Mouse (Mus musculus): Measurements from ENCODE around the gene A830005F24Rik. TPM values are rescaled to one million over a fixed set of nuclear protein-coding genes. Genes with fewer than 3 reads are reported as not detected.

The A830005F24Rik gene
- polyA plus RNA-seq, 1 experiment from 2014 or later, result 0.64 TPM

- H3K27me3 ChIP-seq (ENCODE audit: insufficient read depth, low read length), result no peaks in the 10 kb centered on the region
- H3K27ac ChIP-seq, result no peak overlapping the region
- no peaks in the 10 kb centered on the region for H3K9me3 ChIP-seq (replicated peaks; ENCODE audit: low read length)
- DNase-seq (ENCODE audit: low spot score), result no peak
- no peak overlapping the region for H3K9ac ChIP-seq (ENCODE audit: low read depth, low read length)
- WGBS, result 85% methylated on average over 5 of the region's 5 CpGs
- H3K36me3 ChIP-seq (ENCODE audit: insufficient read depth, low read length), result no peaks in the 10 kb centered on the region
- no peak overlapping the region for H3K4me3 ChIP-seq (replicated peaks; ENCODE audit: low read depth, low read length)
- no peak for TF ChIP-seq CTCF (IDR thresholded peaks at IDR 0.05; ENCODE audit: low read depth)
- no peak for ATAC-seq (replicated peaks; ENCODE audit: low FRiP score, low read depth)
- 0 out of 2 replicates have a peak, but pooled peaks cover 3% of the 10 kb centered on the region for H3K4me1 ChIP-seq (replicated peaks; ENCODE audit: insufficient read depth, low read length)
- H3K4me2 ChIP-seq (ENCODE audit: low read length), result no peak overlapping the region
Measured at GRCm38 (mm10) chr13:48548296-48548695, 34.9 kb downstream of the A830005F24Rik start.

- H3K27ac ChIP-seq, result peak overlapping the region; percentile 88
- 0 out of 2 replicates have a peak overlapping the region, but pooled peaks have one; percentile 13 for H3K4me3 ChIP-seq (replicated peaks; ENCODE audit: low read depth, low read length)
- no peaks in the 10 kb centered on the region for H3K36me3 ChIP-seq (ENCODE audit: insufficient read depth, low read length)
- H3K4me2 ChIP-seq (ENCODE audit: low read length), result peak overlapping the region; percentile 46
- peak overlapping the region; percentile 42; the same call in 1 of the 2 replicates for H3K9ac ChIP-seq (ENCODE audit: low read depth, low read length)
- TF ChIP-seq CTCF (IDR thresholded peaks at IDR 0.05; ENCODE audit: low read depth), result no peak
- WGBS, result 38% methylated on average over 21 of the region's 21 CpGs
- H3K9me3 ChIP-seq (replicated peaks; ENCODE audit: low read length), result no peaks in the 10 kb centered on the region
- ATAC-seq (replicated peaks; ENCODE audit: low FRiP score, low read depth), result peak; percentile 63
- H3K4me1 ChIP-seq (replicated peaks; ENCODE audit: insufficient read depth, low read length), result 0 out of 2 replicates have a peak, but pooled peaks cover 3% of the 10 kb centered on the region
- DNase-seq (ENCODE audit: low spot score), result peak; percentile 86
- no peaks in the 10 kb centered on the region for H3K27me3 ChIP-seq (ENCODE audit: insufficient read depth, low read length)
Measured at GRCm38 (mm10) chr13:48552181-48553090, 39.1 kb downstream of the A830005F24Rik start.

- ATAC-seq (replicated peaks; ENCODE audit: low FRiP score, low read depth) (no peak), DNase-seq (ENCODE audit: low spot score) (no peak)
- Histone ChIP-seq H3K9me3 (replicated peaks; ENCODE audit: low read length) (no peaks in the 10 kb centered on the region), H3K36me3 (ENCODE audit: insufficient read depth, low read length) (no peaks in the 10 kb centered on the region), H3K27me3 (ENCODE audit: insufficient read depth, low read length) (no peaks in the 10 kb centered on the region), H3K4me1 (replicated peaks; ENCODE audit: insufficient read depth, low read length) (0 out of 2 replicates have a peak, but pooled peaks cover 3% of the 10 kb centered on the region), H3K4me2 (ENCODE audit: low read length) (no peak overlapping the region), H3K27ac (no peak overlapping the region), H3K9ac (ENCODE audit: low read depth, low read length) (no peak overlapping the region), H3K4me3 (replicated peaks; ENCODE audit: low read depth, low read length) (no peak overlapping the region)
- 58% methylated on average over 5 of the region's 5 CpGs for WGBS
- no peak for TF ChIP-seq CTCF (IDR thresholded peaks at IDR 0.05; ENCODE audit: low read depth)
Measured at GRCm38 (mm10) chr13:48553511-48553910, 40.1 kb downstream of the A830005F24Rik start.

- no peaks in the 10 kb centered on the region for H3K9me3 ChIP-seq (replicated peaks; ENCODE audit: low read length)
- ATAC-seq (replicated peaks; ENCODE audit: low FRiP score, low read depth), result no peak
- H3K36me3 ChIP-seq (ENCODE audit: insufficient read depth, low read length), result no peaks in the 10 kb centered on the region
- H3K4me3 ChIP-seq (replicated peaks; ENCODE audit: low read depth, low read length), result no peak overlapping the region
- H3K27me3 ChIP-seq (ENCODE audit: insufficient read depth, low read length), result no peaks in the 10 kb centered on the region
- no peak overlapping the region for H3K27ac ChIP-seq
- no peak for DNase-seq (ENCODE audit: low spot score)
- 0 out of 2 replicates have a peak, but pooled peaks cover 3% of the 10 kb centered on the region for H3K4me1 ChIP-seq (replicated peaks; ENCODE audit: insufficient read depth, low read length)
- 86% methylated on average over 1 of the region's 1 CpGs for WGBS
- H3K4me2 ChIP-seq (ENCODE audit: low read length), result no peak overlapping the region
- no peak for TF ChIP-seq CTCF (IDR thresholded peaks at IDR 0.05; ENCODE audit: low read depth)
- no peak overlapping the region for H3K9ac ChIP-seq (ENCODE audit: low read depth, low read length)
Measured at GRCm38 (mm10) chr13:48554552-48554951, 41.2 kb downstream of the A830005F24Rik start.

GRCm38 (mm10) chr13:48555976-48556375 lies 42.6 kb downstream of the A830005F24Rik start:
- Histone ChIP-seq H3K36me3 (ENCODE audit: insufficient read depth, low read length) (no peaks in the 10 kb centered on the region), H3K9me3 (replicated peaks; ENCODE audit: low read length) (no peaks in the 10 kb centered on the region), H3K4me3 (replicated peaks; ENCODE audit: low read depth, low read length) (no peak overlapping the region), H3K4me1 (replicated peaks; ENCODE audit: insufficient read depth, low read length) (0 out of 2 replicates have a peak, but pooled peaks cover 3% of the 10 kb centered on the region), H3K27ac (no peak overlapping the region), H3K27me3 (ENCODE audit: insufficient read depth, low read length) (no peaks in the 10 kb centered on the region), H3K9ac (ENCODE audit: low read depth, low read length) (no peak overlapping the region), H3K4me2 (ENCODE audit: low read length) (no peak overlapping the region)
- DNase-seq (ENCODE audit: low spot score) (no peak), ATAC-seq (replicated peaks; ENCODE audit: low FRiP score, low read depth) (no peak)
- TF ChIP-seq CTCF (IDR thresholded peaks at IDR 0.05; ENCODE audit: low read depth), result no peak
- 65% methylated on average over 1 of the region's 1 CpGs for WGBS

GRCm38 (mm10) chr13:48561481-48561880 lies 48.1 kb downstream of the A830005F24Rik start:
- Histone ChIP-seq H3K4me2 (ENCODE audit: low read length) (no peak overlapping the region), H3K36me3 (ENCODE audit: insufficient read depth, low read length) (no peaks in the 10 kb centered on the region), H3K4me3 (replicated peaks; ENCODE audit: low read depth, low read length) (no peak overlapping the region), H3K27ac (no peak overlapping the region), H3K9ac (ENCODE audit: low read depth, low read length) (no peak overlapping the region), H3K27me3 (ENCODE audit: insufficient read depth, low read length) (no peaks in the 10 kb centered on the region), H3K9me3 (replicated peaks; ENCODE audit: low read length) (no peaks in the 10 kb centered on the region), H3K4me1 (replicated peaks; ENCODE audit: insufficient read depth, low read length) (0 out of 2 replicates have a peak, but pooled peaks cover 3% of the 10 kb centered on the region)
- TF ChIP-seq CTCF (IDR thresholded peaks at IDR 0.05; ENCODE audit: low read depth), result no peak
- WGBS, result 89% methylated on average over 2 of the region's 2 CpGs
- DNase-seq (ENCODE audit: low spot score) (no peak), ATAC-seq (replicated peaks; ENCODE audit: low FRiP score, low read depth) (no peak)

Data from kidney, postnatal 0 days (tissue).